Mouse (Mus musculus): Measurements from ENCODE around the gene Pde6d.
"Not testable (repeated sequence)": the region's sequence is repeated elsewhere in the genome, so short reads cannot be mapped to it uniquely, and the experiment has no call there.

Pde6d gene

GRCm38 (mm10) chr1:86524619-86525498 lies 57.6 kb downstream of the Pde6d start:
- DNase-seq, result peak; percentile 100

GRCm38 (mm10) chr1:86523776-86524618 lies 58.4 kb downstream of the Pde6d start:
- no peak for DNase-seq

GRCm38 (mm10) chr1:86522286-86522871 lies 60.0 kb downstream of the Pde6d start:
- no peak for DNase-seq

GRCm38 (mm10) chr1:86520361-86520760 lies 62.1 kb downstream of the Pde6d start:
- peak; percentile 89 for DNase-seq

- DNase-seq, result no peak
These were observed 65.4 kb downstream of the Pde6d start for GRCm38 (mm10) chr1:86517076-86517475.

GRCm38 (mm10) chr1:86515715-86516410 lies 66.6 kb downstream of the Pde6d start:
- no peak for DNase-seq

GRCm38 (mm10) chr1:86513031-86513430 lies 69.4 kb downstream of the Pde6d start:
- not testable (repeated sequence) for DNase-seq

- no peak for DNase-seq
These were observed 70.2 kb downstream of the Pde6d start for GRCm38 (mm10) chr1:86512154-86512720.

- no peak for DNase-seq
These were observed 71.6 kb downstream of the Pde6d start for GRCm38 (mm10) chr1:86510676-86511441.

- no peak for DNase-seq
These were observed 72.2 kb downstream of the Pde6d start for GRCm38 (mm10) chr1:86510266-86510665.

GRCm38 (mm10) chr1:86509410-86509809 lies 73.0 kb downstream of the Pde6d start:
- peak; percentile 92 for DNase-seq

- DNase-seq, result no peak
These were observed 74.6 kb downstream of the Pde6d start for GRCm38 (mm10) chr1:86507866-86508265.

GRCm38 (mm10) chr1:86506420-86506819 lies 76.0 kb downstream of the Pde6d start:
- no peak for DNase-seq

- no peak for DNase-seq
These were observed 77.0 kb downstream of the Pde6d start for GRCm38 (mm10) chr1:86505461-86505860.

- DNase-seq, result no peak
These were observed 77.6 kb downstream of the Pde6d start for GRCm38 (mm10) chr1:86504697-86505421.

- DNase-seq, result peak; percentile 97
These were observed 78.3 kb downstream of the Pde6d start for GRCm38 (mm10) chr1:86503906-86504696.

GRCm38 (mm10) chr1:86503165-86503747 lies 79.2 kb downstream of the Pde6d start:
- no peak for DNase-seq

GRCm38 (mm10) chr1:86502221-86503048 lies 80.0 kb downstream of the Pde6d start:
- DNase-seq, result no peak

GRCm38 (mm10) chr1:86501559-86501958 lies 80.9 kb downstream of the Pde6d start:
- DNase-seq, result peak; percentile 98

All from kidney, adult 9 months (tissue).